Mouse (Mus musculus): Measurements from ENCODE around the gene Zfp791.
"Not testable (repeated sequence)": the region's sequence is repeated elsewhere in the genome, so short reads cannot be mapped to it uniquely, and the experiment has no call there.

Gene Zfp791

DNA sequence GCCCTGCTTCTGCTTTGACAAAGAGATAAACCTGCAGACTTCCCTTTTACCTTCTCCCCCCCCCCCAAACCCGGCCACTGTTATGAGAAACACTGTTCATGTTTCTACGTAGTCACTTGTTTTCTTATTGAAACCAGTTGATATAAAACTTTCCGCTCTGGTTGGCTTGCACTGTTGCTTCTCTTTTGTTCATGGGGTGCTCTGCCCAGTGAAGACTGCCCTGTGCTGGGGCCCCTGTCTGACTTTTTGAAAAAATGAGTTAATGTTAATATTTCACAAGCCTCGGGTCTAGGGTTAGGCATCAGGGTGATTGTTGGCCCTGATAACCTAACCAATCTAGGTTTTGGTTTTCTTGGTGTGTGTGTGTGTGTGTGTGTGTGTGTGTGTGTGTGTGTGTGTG is 40.7 kb downstream of the Zfp791 start:
- not testable (repeated sequence) for DNase-seq

DNA sequence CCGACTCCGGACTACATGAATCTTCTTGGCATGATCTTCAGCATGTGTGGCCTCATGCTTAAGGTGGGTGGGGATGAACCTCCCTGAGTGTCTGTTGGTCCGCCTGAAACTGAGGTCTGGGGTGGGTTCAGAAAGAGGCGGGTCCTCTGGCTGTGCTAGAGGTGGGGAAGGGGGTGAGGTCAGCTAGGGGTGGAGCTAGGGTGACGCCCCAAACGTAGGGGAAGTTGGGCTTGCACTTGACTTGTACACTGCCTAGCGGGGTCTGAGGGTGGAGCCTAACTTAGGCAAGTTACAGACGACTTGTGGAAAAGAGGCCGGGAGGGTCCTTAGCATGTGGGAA is 41.7 kb downstream of the Zfp791 start, which contains the start of gene Wdr83:
Wdr83 (minus strand) TSS at position 91 of the 340 bp plus-strand sequence.
- DNase-seq: peak; percentile 77 to 81

DNA sequence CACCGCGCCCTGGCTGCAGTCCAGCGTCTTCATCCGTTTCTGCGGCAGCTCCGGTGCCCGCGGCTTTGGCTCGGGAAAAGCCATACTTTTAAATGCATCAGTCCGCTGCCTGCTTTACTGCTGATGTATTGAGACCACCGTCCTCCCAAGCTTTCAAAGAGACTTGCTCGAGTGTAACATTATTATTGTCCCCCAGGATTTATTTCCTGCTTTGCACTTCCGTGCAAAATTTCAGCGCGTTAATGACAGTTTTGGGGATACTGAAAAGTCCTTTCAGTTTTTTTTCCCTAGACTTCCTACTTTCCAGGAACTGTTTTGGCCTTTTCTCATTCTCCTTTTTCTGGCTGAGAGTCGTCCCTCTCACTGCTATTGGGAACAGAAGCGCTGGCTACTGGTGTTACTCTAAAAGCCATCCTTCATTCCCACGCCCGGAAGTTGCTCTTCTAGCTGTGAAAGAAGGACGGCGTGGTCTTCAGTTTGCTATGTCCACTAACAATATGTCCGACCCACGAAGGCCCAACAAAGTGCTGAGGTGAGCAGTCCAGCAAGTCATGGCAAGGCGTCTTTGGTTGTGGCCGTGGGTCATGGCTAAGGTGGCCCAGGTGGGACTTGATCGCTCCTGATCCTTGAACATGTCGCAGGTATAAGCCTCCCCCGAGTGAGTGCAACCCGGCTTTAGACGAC is 42.2 kb downstream of the Zfp791 start, which contains the start of gene Wdr83os:
Wdr83os (plus strand) TSS at position 209 of the 684 bp plus-strand sequence.
- DNase-seq: peak; percentile 76 to 80

DNA sequence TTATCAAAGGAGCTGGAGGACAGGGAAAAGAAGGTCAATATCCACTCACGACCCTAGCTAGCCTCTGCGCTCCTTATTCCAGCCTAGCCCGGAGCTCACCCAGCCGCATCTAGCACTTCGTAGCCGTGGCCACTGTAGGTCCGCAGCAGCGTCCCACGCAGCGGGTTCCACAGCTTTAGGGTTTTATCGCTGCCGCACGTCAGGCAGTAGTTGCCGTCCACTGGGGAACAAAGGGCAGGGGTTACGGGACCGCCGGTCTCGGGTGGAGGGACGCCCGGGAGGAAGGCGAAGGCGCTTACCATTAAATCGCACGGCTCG is 42.7 kb downstream of the Zfp791 start:
- DNase-seq: no peak

DNA sequence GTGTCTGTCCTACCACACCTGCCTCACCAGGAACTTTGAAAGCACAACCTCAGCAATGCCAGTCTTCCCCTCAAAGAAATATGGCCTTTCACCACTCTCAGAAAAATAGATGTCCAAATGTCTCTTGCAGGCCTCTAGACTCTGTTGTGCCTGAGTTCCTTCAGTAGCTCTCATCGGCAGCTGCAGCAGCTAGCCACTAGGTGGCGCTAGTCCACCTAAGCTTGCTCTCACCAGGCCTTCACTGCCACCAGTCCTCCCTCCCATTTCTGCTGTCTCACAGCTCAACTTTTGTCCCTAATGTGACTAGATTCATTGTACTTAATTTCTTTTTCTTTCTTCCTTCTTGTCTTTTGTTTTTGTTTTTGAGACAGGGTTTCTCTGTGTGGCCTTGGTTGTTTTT is 45.9 kb downstream of the Zfp791 start:
- DNase-seq: peak; percentile 82

DNA sequence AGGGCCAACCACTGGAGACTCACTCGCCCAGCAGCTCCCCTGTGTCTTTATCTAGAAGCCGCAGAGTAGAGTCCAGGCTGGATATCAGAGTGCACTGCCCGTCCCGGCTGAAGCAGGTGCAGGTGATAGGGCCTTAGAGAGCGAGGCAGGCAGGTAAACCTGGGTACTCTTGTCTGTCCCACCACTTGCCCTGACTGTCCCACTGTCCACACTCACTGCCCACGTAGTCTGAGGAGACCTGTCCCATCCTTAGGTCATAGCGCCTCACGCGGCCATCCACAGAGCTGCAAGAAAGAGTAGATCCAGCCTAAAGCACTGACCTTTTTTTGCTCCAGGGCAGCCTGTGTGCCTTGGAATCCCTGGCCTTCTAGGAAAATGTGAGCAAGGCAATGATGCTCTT is 46.9 kb downstream of the Zfp791 start:
- DNase-seq: no peak

DNA sequence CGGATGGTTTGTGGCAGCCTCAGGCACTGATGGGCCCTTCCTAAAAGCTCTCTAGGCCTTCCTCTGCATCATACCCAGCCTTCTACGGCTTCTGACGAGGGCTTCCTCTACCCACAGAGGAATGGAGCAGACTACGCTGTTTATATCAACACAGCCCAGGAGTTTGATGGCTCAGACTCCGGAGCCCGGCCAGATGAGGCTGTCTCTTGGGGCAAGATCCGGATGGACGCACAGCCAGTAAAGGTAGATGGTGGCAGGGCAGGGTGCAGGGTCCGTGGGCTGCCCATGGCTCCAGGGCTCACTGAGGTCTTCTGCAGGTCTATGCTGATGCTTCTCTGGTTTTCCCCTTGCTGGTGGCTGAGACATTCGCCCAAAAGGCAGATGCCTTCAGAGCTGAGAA is 48.3 kb downstream of the Zfp791 start:
- no peak for DNase-seq

DNA sequence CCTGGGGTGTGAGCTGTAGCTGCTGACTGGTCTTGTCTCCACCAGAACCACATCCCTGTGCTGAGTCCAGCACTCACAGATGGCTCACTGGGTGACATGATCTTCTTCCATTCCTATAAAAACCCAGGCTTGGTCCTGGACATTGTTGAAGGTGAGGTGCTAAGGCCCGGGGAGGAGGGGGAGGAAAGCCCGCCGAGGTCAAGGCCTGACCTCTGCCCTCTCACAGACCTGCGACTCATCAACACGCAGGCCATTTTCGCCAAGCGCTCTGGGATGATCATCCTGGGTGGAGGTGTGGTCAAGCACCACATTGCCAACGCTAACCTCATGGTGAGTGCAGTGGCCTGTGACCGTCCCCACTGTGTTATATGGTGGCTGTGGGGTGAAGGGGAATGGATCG is 48.7 kb downstream of the Zfp791 start:
- no peak for DNase-seq

DNA sequence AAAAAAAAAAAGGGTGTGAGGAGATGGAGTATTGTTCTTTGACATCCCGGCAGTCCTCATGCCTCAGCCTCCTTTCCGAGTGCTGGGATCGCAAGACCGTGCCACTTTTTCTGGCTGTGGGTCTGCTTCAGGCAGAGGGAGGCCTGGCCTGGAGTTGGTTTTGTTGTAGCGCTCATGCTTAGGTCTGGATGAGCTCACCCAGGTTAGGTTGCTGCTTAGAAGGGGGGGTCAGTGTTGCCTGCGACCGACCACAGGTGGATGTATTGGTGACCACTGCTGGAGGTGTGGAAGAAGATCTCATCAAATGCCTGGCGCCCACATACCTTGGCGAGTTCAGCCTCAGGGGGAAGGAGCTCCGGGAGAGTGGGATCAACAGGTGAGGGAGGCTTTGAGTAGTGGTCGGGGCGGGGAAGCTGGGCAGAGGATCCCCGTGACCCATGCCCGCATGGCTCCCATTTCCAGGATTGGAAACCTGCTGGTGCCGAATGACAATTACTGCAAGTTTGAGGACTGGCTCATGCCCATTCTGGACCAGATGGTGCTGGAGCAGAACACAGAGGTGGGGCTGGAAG is 49.8 kb downstream of the Zfp791 start:
- DNase-seq: no peak

DNA sequence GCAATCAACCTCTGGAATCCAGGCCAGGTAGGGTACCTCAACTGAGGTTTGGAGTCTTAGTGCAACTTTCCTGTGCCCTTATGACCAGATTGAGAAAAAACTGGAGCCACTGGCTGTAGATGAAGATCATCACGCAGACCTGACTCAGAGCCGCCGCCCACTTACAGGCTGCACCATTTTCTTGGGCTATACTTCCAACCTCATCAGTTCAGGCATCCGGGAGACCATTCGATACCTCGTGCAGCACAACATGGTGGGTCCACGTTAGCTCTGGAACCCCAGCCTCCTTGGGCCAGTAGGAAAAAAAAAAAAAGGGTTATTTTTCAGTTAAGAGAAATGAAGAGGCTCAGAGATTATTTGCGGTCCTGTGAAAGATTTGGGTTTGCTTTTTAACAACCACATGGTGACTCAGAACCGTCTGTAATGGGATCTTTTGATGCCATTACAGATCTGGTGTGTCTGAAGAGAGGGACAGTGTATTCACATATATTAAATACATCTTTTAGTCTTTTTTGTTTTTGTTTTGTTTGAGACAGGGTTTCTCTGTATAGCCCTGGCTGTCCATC is 50.4 kb downstream of the Zfp791 start:
- DNase-seq: no peak

DNA sequence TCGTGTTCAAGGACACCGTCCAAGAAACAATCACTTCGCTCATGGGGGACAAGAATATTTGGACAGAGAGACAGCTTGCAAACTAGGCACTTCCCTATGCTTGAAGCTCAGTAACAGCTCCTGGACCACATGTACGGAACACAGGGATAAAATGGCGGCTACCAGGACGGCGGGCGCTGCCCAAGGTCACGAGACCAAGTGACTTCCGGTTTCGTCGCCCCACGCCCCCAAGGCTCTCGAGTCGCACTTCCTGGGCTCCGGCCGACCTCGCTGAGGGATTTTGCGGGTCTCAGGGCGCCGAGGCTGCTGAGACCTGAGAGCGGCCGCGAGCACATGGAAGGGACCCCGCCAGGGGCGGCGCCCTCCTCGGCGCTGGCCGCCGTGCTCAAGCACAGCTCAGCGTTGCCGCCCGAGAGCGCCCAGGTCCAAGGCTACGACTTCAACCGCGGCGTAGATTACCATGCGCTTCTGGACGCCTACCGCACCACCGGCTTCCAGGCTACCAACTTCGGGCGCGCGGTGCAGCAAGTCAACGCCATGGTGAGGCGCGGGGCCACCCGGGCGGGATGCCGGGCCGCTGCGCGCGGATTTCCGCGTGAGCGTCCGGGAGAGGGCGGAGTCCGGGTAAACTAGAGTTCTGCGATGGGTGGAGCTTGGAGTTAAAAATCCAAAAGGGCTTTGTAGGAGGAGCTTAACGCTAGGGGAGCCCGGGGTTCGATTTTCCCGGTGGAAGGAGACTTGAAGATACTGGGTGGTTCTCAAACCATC is 51.2 kb downstream of the Zfp791 start, which contains the start of gene Dhps:
Dhps (plus strand) TSS at position 244 of the 768 bp plus-strand sequence.
- DNase-seq: peak; percentile 94

DNA sequence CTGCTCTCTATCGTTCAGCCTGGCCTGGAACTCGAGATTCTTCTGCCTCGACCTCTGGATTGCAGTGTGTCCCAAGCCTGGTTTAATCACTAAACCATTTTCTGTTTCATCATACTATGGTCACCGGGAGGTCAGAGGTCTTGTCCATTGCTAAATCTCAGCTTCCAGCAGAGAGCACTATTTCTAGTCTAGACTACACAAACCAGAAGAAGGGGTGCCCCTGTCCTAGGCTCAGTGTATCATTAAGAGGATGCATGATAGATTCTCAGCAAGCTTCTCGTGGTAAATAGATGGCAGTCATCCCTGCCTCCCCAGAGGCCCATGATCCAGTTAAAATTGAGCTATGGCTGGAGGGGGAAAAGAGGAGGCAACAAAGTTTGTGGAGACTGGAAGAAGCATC is 51.9 kb downstream of the Zfp791 start:
- DNase-seq: peak; percentile 24 to 33

DNA sequence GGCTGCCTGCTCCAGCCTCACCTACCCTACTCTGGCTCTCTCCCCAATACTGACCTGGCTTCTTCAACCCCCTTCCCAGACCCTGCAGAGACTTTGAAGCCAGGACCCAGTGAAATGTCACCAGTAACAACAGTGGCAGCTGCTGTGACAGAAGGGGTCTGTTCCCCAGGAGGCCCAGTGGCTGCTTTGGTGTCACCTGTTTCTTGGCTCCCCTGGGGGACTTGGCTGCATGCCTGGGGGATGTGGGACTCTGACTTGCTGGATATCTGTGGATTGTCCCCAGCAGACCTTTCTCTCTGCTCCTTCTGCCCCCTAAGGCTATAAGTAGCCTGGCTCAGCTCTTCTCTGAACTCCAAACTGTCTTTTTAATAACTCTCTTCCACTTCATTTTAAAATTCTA is 54.9 kb downstream of the Zfp791 start, which contains the start of gene Gm5741:
Gm5741 (minus strand) TSS at position 1 of the 400 bp plus-strand sequence.
- DNase-seq: no peak

DNA sequence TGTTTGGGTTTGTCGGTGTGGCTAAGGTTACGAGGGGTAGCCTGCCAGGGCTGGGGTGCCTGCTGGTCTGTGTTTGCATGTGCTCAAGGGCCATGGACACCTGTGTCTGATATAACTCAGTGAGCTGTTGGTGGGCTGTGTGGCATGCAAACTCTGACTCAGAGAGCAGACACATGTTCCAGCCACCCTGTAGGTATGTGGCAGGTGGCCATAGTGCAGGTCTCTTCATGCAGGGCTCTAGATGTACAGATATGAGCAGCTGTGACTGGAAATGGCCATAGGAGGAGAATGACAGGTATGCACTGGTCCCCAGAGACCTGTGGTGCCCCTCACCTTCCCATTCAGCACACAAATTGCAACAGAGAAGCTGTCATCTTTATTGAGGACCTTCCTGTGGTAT is 55.7 kb downstream of the Zfp791 start:
- DNase-seq: no peak

DNA sequence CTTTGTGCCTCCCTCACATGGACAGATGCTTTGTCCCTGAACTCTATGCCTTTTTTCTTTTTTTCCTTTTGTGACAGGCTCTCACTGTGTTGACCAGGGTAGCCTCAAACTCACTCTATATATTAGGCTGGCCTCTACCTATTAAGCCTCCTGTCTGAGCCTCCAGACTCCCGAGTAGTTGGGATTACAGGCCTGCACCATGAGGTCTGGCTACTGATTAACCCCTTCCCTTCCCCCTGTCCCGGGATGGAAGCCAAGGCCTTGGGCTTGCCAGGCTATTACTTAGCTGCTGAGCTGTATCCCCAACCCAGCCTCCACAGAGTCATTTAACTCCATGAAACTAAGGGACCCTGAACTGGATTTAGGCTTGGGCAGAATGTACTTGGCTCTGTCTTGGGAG is 57.7 kb downstream of the Zfp791 start:
- no peak for DNase-seq

DNA sequence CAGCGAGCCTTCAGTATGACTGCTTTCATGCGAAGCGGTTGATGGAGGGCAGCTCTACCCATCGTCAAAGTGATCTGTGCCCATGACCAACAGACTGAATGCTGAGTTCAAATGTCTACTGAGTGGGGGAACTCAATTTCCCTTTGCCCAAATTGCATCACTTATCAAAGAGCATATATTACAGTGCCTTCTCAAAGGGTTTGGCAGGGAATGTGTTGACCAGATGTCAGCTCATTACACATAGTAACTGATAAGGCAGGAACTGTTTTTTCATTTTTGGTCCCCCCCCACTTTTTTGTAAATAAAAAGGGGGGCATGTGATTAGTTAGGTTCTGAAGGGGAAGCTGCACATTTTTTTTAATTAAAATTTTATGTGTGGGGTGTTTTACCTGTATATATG is 60.3 kb downstream of the Zfp791 start:
- no peak for DNase-seq

DNA sequence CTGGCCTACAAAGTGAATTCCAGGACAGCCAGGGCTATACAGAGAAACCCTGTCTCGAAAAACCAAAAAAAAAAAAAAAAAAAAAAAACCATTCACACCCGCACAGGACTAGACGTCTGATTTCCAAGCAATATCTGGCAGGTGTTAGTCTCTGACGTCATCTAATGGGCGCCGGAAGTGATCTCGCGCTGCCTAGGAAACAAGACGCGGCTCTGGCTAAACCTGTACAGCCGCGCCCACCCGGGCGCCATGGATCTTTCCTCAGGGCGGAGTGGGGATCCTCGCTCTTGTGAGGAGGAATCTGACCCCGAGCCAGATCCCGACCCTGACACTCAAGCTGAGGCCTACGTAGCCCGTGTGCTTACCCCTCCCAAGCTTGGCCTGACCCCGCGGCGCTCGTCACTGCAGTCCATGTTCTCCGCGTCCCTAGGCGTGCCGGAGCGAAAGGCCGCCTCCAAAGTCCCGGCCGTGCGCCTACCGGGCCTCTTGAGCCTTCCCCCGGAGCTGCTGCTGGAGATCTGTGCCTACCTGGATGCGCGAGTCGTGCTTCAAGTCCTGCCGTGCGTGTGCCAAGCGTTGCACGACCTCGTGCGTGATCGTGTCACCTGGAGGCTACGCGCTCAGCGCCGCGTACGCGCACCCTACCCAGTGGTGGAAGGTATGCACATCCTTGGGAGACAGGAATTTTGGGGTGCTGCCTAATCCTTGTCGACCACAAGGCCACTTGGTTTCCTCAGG is 62.8 kb downstream of the Zfp791 start, which contains the start of gene Fbxw9:
Fbxw9 (plus strand) TSS at position 177 of the 738 bp plus-strand sequence.
- DNase-seq: peak; percentile 93 to 95

Measured in B cell, adult 2 months (primary cell).